Mouse (Mus musculus): ENCODE data around the gene Ddah1.

GRCm38 (mm10) chr3:145922019-145922854, 163.8 kb downstream of the Ddah1 start, which contains the start of gene Bcl10:
- TF ChIP-seq POLR2A (IDR thresholded peaks at IDR 0.05; ENCODE audit: borderline replicate concordance, extremely low read depth, low read depth, low read length) (no peak), CTCF (IDR thresholded peaks at IDR 0.05; ENCODE audit: insufficient read depth, low read length) (no peak)
